Mouse (Mus musculus): ENCODE data around the gene Emid1.

- no peak for TF ChIP-seq GATA1 (IDR thresholded peaks at IDR 0.05; ENCODE audit: low read length)
- no peak for TF ChIP-seq TAL1 (IDR thresholded peaks at IDR 0.05; ENCODE audit: low read length)
Measured at GRCm38 (mm10) chr11:5176685-5177084, 24.6 kb upstream of the Emid1 start.
